9 mouse cellular contexts compared by ENCODE assay signal in genomic region chr3:27430621-27431263, GRCm38 (mm10). TPM values are rescaled to one million over a fixed set of nuclear protein-coding genes. Genes with fewer than 3 reads are reported as not detected.
DNase-seq lines count a peak whose midpoint lies in the region; ATAC-seq and TF ChIP-seq lines count a peak whose summit lies in the region.
"Had no signal": no experiment of that assay in that cellular context is flagged by ENCODE, and none has a peak within 500 bp of the region (broad histone marks: within the 10 kb centered on the region; RNA-seq: fewer than 3 reads in every experiment).

No protein-coding gene starts in this region.

- WGBS in hindbrain, embryonic 13.5 days, result 75% methylated on average over 13 of the region's 13 CpGs
- 87% methylated on average over 13 of the region's 13 CpGs for WGBS in hindbrain, embryonic 10.5 days
- 25% methylated on average over 13 of the region's 13 CpGs for WGBS in cerebellum, adult 2 months
- WGBS in midbrain, embryonic 15.5 days, result 74% methylated on average over 13 of the region's 13 CpGs

- no peak overlapping the region for H3K9ac ChIP-seq in hindbrain, embryonic 13.5 days
- H3K9ac ChIP-seq in midbrain, embryonic 15.5 days, result no peak overlapping the region

- H3K4me1 ChIP-seq in hindbrain, embryonic 13.5 days (replicated peaks), result peaks cover 8% of the 10 kb centered on the region; the same call in 1 of the 2 replicates
- 0 out of 2 replicates have a peak, but pooled peaks cover 3% of the 10 kb centered on the region for H3K4me1 ChIP-seq in hindbrain, embryonic 10.5 days (replicated peaks)
- peaks cover 9% of the 10 kb centered on the region for H3K4me1 ChIP-seq in cerebellum, adult 2 months (ENCODE audit: control insufficient read depth, insufficient read depth, low read length)
- no peaks in the 10 kb centered on the region for H3K4me1 ChIP-seq in midbrain, embryonic 15.5 days

- no peak overlapping the region for H3K4me3 ChIP-seq in hindbrain, embryonic 13.5 days
- no peak overlapping the region for H3K4me3 ChIP-seq in hindbrain, embryonic 10.5 days
- H3K4me3 ChIP-seq in cerebellum, adult 2 months (replicated peaks; ENCODE audit: insufficient read depth, low read depth, low read length), result no peak overlapping the region
- H3K4me3 ChIP-seq in midbrain, embryonic 15.5 days, result no peak overlapping the region

- no peak for TF ChIP-seq POLR2A in cerebellum, adult 2 months (IDR thresholded peaks at IDR 0.05; ENCODE audit: borderline replicate concordance, insufficient read depth, low read length)

- peaks cover 11% of the 10 kb centered on the region; the same call in 1 of the 2 replicates for H3K36me3 ChIP-seq in hindbrain, embryonic 13.5 days
- H3K36me3 ChIP-seq in hindbrain, embryonic 10.5 days, result peaks cover 29% of the 10 kb centered on the region
- H3K36me3 ChIP-seq in midbrain, embryonic 15.5 days (replicated peaks), result no peaks in the 10 kb centered on the region

- intact Hi-C loops in heart, postnatal 25 days (cut with DNase I), result no loop called here

- ATAC-seq in hindbrain, embryonic 13.5 days (ENCODE audit: low FRiP score), result peak; percentile 76
- ATAC-seq in midbrain, embryonic 15.5 days (replicated peaks), result peak; percentile 65; the same call in 1 of the 2 replicates

- no peak overlapping the region for H3K27ac ChIP-seq in hindbrain, embryonic 13.5 days
- H3K27ac ChIP-seq in hindbrain, embryonic 10.5 days, result no peak overlapping the region
- no peak overlapping the region for H3K27ac ChIP-seq in cerebellum, adult 2 months (ENCODE audit: insufficient read depth, low read length)
- no peak overlapping the region for H3K27ac ChIP-seq in midbrain, embryonic 15.5 days

- H3K9me3 ChIP-seq in hindbrain, embryonic 13.5 days, result no peaks in the 10 kb centered on the region
- no peaks in the 10 kb centered on the region for H3K9me3 ChIP-seq in hindbrain, embryonic 10.5 days
- no peaks in the 10 kb centered on the region for H3K9me3 ChIP-seq in midbrain, embryonic 15.5 days

- TF ChIP-seq CTCF in cerebellum, adult 2 months (IDR thresholded peaks at IDR 0.05; ENCODE audit: borderline replicate concordance, insufficient read depth, low read depth, low read length), result no peak

- DNase-seq in hindbrain, embryonic 10.5 days (ENCODE audit: low spot score), result no peak
- DNase-seq in Muller cell, postnatal 12 days (ENCODE audit: inconsistent ontology term), result peak; percentile 81
- peak; percentile 42 to 50 for DNase-seq in cerebellum, adult 2 months
- DNase-seq in heart, postnatal 25 days (ENCODE audit: low spot score), result peak; percentile 41
- no peak for DNase-seq in embryo, embryonic 10.5 days (ENCODE audit: low spot score)
- no peak for DNase-seq in spleen, postnatal 4 days (ENCODE audit: low spot score in 2 of 2)

- H3K4me2 ChIP-seq in hindbrain, embryonic 13.5 days, result no peak overlapping the region
- H3K4me2 ChIP-seq in midbrain, embryonic 15.5 days, result no peak overlapping the region

- no peaks in the 10 kb centered on the region for H3K27me3 ChIP-seq in hindbrain, embryonic 13.5 days
- no peaks in the 10 kb centered on the region for H3K27me3 ChIP-seq in hindbrain, embryonic 10.5 days (ENCODE audit: insufficient read depth, poor library complexity, severe bottlenecking)
- no peaks in the 10 kb centered on the region for H3K27me3 ChIP-seq in cerebellum, adult 2 months (ENCODE audit: control insufficient read depth, insufficient read depth, low read length)
- H3K27me3 ChIP-seq in midbrain, embryonic 15.5 days (replicated peaks), result no peaks in the 10 kb centered on the region

RNA-seq across cellular contexts. Expression of gene Ghsr, which starts 59.6 kb away (rescaled TPM):
- polyA plus RNA-seq in hindbrain, embryonic 13.5 days (2015; fragmentation: Nextera tagmentation; extraction: Ambion mirVana), result 0.25 and 0.29 TPM in 2 replicates
- 0.09 and 0.14 TPM in 2 replicates for polyA plus RNA-seq in hindbrain, embryonic 10.5 days (2016; fragmentation: Nextera tagmentation; extraction: Ambion mirVana)
- polyA plus RNA-seq in cerebellum, adult 2 months (2012; rRNA removed), result 0.14 and 0.29 TPM in 2 replicates
- total RNA-seq in heart, postnatal 25 days (2021), result not detected
- 0.47 and 0.63 TPM in 2 replicates for polyA plus RNA-seq in midbrain, embryonic 15.5 days (2015; fragmentation: Nextera tagmentation; extraction: Ambion mirVana)
- total RNA-seq: neutrophil, adult 5-6 weeks had no signal

Comparison
In these comparisons a context has a peak if more than half of its experiments do, and no peak if none do; other contexts are left out.
1. DNase-seq: peak in Muller cell, postnatal 12 days (single experiment), cerebellum, adult 2 months (2 of 2) and heart, postnatal 25 days (single experiment); none in hindbrain, embryonic 10.5 days (single experiment), embryo, embryonic 10.5 days (single experiment) and spleen, postnatal 4 days (0 of 2).